Mouse (Mus musculus) MEL (cell line): ENCODE results near the gene Dpf3. TPM values are rescaled to one million over a fixed set of nuclear protein-coding genes. Genes with fewer than 3 reads are reported as not detected.

Experiments used
- DNase-seq: peaks from one replicate; pipeline ENCODE4 v3.0.0; 2011; ENCODE audit warnings: low read depth, low spot score
- H3K27ac ChIP-seq: 2 replicates; pipeline ENCODE4 v1.5.1; 2012; ENCODE audit warnings: low read depth, mild to moderate bottlenecking, control low read depth, low read length, moderate library complexity; ENCODE audit not compliant: control insufficient read depth
- H3K27me3 ChIP-seq, 2 experiments: fragments of 150-350 bp in 1 of 2; sonication (generic) in 1 of 2; 2 replicates each; pipeline ENCODE4 v1.6.1; 2012; ENCODE audit warnings: low read length in 2 of 2, mild to moderate bottlenecking in 2 of 2, improper control_type of control experiment in 1 of 2, moderate library complexity in 1 of 2; ENCODE audit not compliant: insufficient read depth in 2 of 2, control insufficient read depth in 1 of 2
- H3K36me3 ChIP-seq, 2 experiments: 2 replicates each; pipeline ENCODE4 v1.6.1; 2012 to 2014; ENCODE audit warnings: low read length in 2 of 2, improper control_type of control experiment in 1 of 2, inconsistent platforms in 1 of 2, mild to moderate bottlenecking in 1 of 2; ENCODE audit not compliant: insufficient read depth in 2 of 2, control insufficient read depth in 1 of 2
- H3K4me1 ChIP-seq, 2 experiments: fragments of 150-350 bp in 1 of 2; sonication (generic) in 1 of 2; 2 replicates each; pipeline ENCODE4 v1.6.1; 2012; ENCODE audit warnings: low read length in 2 of 2, improper control_type of control experiment in 1 of 2, mild to moderate bottlenecking in 1 of 2; ENCODE audit not compliant: insufficient read depth in 2 of 2, control insufficient read depth in 1 of 2
- H3K4me3 ChIP-seq, 2 experiments: fragments of 150-350 bp in 1 of 2; sonication (generic) in 1 of 2; 2 replicates each; pipeline ENCODE4 v1.5.1; 2012; ENCODE audit warnings: low read depth in 2 of 2, low read length in 2 of 2, mild to moderate bottlenecking in 2 of 2, moderate library complexity in 2 of 2, control low read depth in 1 of 2, improper control_type of control experiment in 1 of 2; ENCODE audit not compliant: control insufficient read depth in 1 of 2, insufficient read depth in 1 of 2
- H3K79me2 ChIP-seq: 2 replicates; pipeline ENCODE4 v1.6.1; 2012; ENCODE audit warnings: mild to moderate bottlenecking, low read length, moderate library complexity; ENCODE audit not compliant: control insufficient read depth, poor library complexity, insufficient read depth
- H3K9ac ChIP-seq: 2 replicates; pipeline ENCODE4 v1.6.1; 2012; ENCODE audit warnings: low read depth, mild to moderate bottlenecking, control low read depth, low read length, moderate library complexity; ENCODE audit not compliant: control insufficient read depth, poor library complexity, severe bottlenecking
- H3K9me3 ChIP-seq: fragments of 150-350 bp; sonication (generic); replicated peaks from 2 replicates; pipeline ENCODE4 v1.6.1; 2012; ENCODE audit warnings: mild to moderate bottlenecking, low read length, improper control_type of control experiment, moderate library complexity; ENCODE audit not compliant: insufficient read depth
- CHD2 ChIP-seq: IDR thresholded peaks from 2 replicates; pipeline ENCODE4 v1.6.1; 2011; ENCODE audit warnings: low read length, improper control_type of control experiment
- CTCF ChIP-seq, 3 experiments: IDR thresholded peaks in 2 of 3; conservative IDR thresholded peaks in 1 of 3; 2 replicates each; pipeline ENCODE4 v1.5.1; 2011 to 2012; ENCODE audit warnings: low read length in 3 of 3, low read depth in 2 of 3, mild to moderate bottlenecking in 2 of 3, improper control_type of control experiment in 1 of 3, inconsistent platforms in 1 of 3, mixed read lengths in 1 of 3, moderate library complexity in 1 of 3; ENCODE audit not compliant: control insufficient read depth in 1 of 3, insufficient read depth in 1 of 3, poor library complexity in 1 of 3, severe bottlenecking in 1 of 3
- E2F4 ChIP-seq: IDR thresholded peaks from 2 replicates; pipeline ENCODE4 v1.6.1; 2011; ENCODE audit warnings: low read depth, low read length, improper control_type of control experiment, borderline replicate concordance
- ELF1 ChIP-seq: IDR thresholded peaks from 2 replicates; pipeline ENCODE4 v1.6.1; 2014; ENCODE audit warnings: low read depth, mild to moderate bottlenecking, inconsistent platforms, low read length, improper control_type of control experiment, moderate library complexity
- GABPA ChIP-seq: IDR thresholded peaks from 2 replicates; pipeline ENCODE4 v1.6.1; 2012; ENCODE audit warnings: low read depth, mild to moderate bottlenecking, inconsistent platforms, low read length, improper control_type of control experiment, moderate library complexity
- KAT2A ChIP-seq: conservative IDR thresholded peaks from 2 replicates; pipeline ENCODE4 v1.6.1; 2012; ENCODE audit warnings: low read depth, low read length, improper control_type of control experiment, inconsistent platforms
- MEF2A ChIP-seq: IDR thresholded peaks from 2 replicates; pipeline ENCODE4 v1.6.1; 2014; ENCODE audit warnings: low read depth, mild to moderate bottlenecking, inconsistent platforms, low read length, improper control_type of control experiment; ENCODE audit not compliant: poor library complexity, insufficient replicate concordance, severe bottlenecking; ENCODE audit errors: extremely low read depth
- MYB ChIP-seq: IDR thresholded peaks from 2 replicates; pipeline ENCODE4 v1.6.1; 2011; ENCODE audit warnings: mild to moderate bottlenecking, low read depth, low read length, improper control_type of control experiment
- MYC ChIP-seq: IDR thresholded peaks from 2 replicates; pipeline ENCODE4 v1.6.1; 2011; ENCODE audit warnings: low read depth, mild to moderate bottlenecking, low read length, improper control_type of control experiment, moderate library complexity
- NELFE ChIP-seq: IDR thresholded peaks from 2 replicates; pipeline ENCODE4 v1.6.1; 2011; ENCODE audit warnings: low read depth, low read length, improper control_type of control experiment
- POLR2AphosphoS5 ChIP-seq: IDR thresholded peaks from 2 replicates; pipeline ENCODE4 v1.6.1; 2012; ENCODE audit warnings: low read depth, borderline replicate concordance, mild to moderate bottlenecking, inconsistent platforms, low read length, moderate library complexity, mixed read lengths
- SMC3 ChIP-seq: IDR thresholded peaks from 2 replicates; pipeline ENCODE4 v1.6.1; 2011; ENCODE audit warnings: low read depth, low read length, improper control_type of control experiment
- TAL1 ChIP-seq: IDR thresholded peaks from 2 replicates; pipeline ENCODE4 v1.6.1; 2012; ENCODE audit warnings: mild to moderate bottlenecking, inconsistent platforms, low read length, moderate library complexity, mixed read lengths
- TBP ChIP-seq: IDR thresholded peaks from 2 replicates; pipeline ENCODE4 v1.8.0; 2011; ENCODE audit warnings: low read depth, low read length, improper control_type of control experiment
- USF1 ChIP-seq: IDR thresholded peaks from 2 replicates; pipeline ENCODE4 v1.6.1; 2014; ENCODE audit warnings: low read depth, mild to moderate bottlenecking, inconsistent platforms, low read length, improper control_type of control experiment, moderate library complexity
- USF2 ChIP-seq, 2 experiments: IDR thresholded peaks; 2 replicates each; pipeline ENCODE4 v1.6.1; 2011 to 2012; ENCODE audit warnings: improper control_type of control experiment in 2 of 2, low read length in 2 of 2, borderline replicate concordance in 1 of 2, inconsistent platforms in 1 of 2, low read depth in 1 of 2, mild to moderate bottlenecking in 1 of 2; ENCODE audit not compliant: insufficient read depth in 1 of 2
- ZMIZ1 ChIP-seq: IDR thresholded peaks from 2 replicates; pipeline ENCODE4 v1.6.1; 2012; ENCODE audit warnings: low read depth, mild to moderate bottlenecking, inconsistent platforms, low read length, improper control_type of control experiment, moderate library complexity
- polyA plus RNA-seq, 2 experiments: library from polyadenylated mRNA; stranded (reverse) in 1 of 2; unstranded in 1 of 2; fragments of >175 nt in 1 of 2; fragments of >200 nt in 1 of 2; gene quantifications; 2 replicates each; pipeline versions ENCODE4 v1.2.1 to v1.2.4; 2012; ENCODE audit warnings: low replicate concordance in 2 of 2, low read depth in 1 of 2; ENCODE audit not compliant: insufficient read length in 2 of 2, insufficient read depth in 1 of 2, missing spikeins in 1 of 2
- total RNA-seq: library from RNA; depleted of rRNA; stranded (reverse); fragments of 300-350 nt; gene quantifications from 2 replicates; pipeline ENCODE4 v1.2.3, GENCODE M21; 2012

Gene Dpf3
- total and polyA plus RNA-seq, 3 experiments = 4.2 to 6.8 TPM; not detected in 1

GRCm38 (mm10) chr12:83450471-83450870 is 37.0 kb downstream of the Dpf3 start:
- Histone ChIP-seq H3K27me3 (no peaks in the 10 kb centered on the region), H3K27ac (no peak overlapping the region), H3K4me3 (no peak overlapping the region), H3K4me1 (no peaks in the 10 kb centered on the region), H3K79me2 (no peaks in the 10 kb centered on the region), H3K9me3 (no peaks in the 10 kb centered on the region), H3K9ac (no peak overlapping the region), H3K36me3 (no peaks in the 10 kb centered on the region)
- TF ChIP-seq CTCF (IDR thresholded peaks at IDR 0.05 in 2 of 3, conservative IDR thresholded peaks at IDR 0.05 in 1 of 3; ENCODE audit: control insufficient read depth in 1 of 3, insufficient read depth in 1 of 3, low read depth in 2 of 3, low read length in 3 of 3, poor library complexity in 1 of 3, severe bottlenecking in 1 of 3) (no peak), KAT2A (no peak), MEF2A (no peak), SMC3 (no peak), USF1 (no peak), ELF1 (no peak), MYB (no peak), ZMIZ1 (no peak), TBP (no peak), E2F4 (no peak), USF2 (IDR thresholded peaks at IDR 0.05; ENCODE audit: borderline replicate concordance in 1 of 2, insufficient read depth in 1 of 2, low read depth in 1 of 2, low read length in 2 of 2) (no peak)
- no peak for DNase-seq

- H3K9me3 ChIP-seq = no peaks in the 10 kb centered on the region
- H3K27ac ChIP-seq = no peak overlapping the region
- H3K79me2 ChIP-seq = no peaks in the 10 kb centered on the region
- H3K27me3 ChIP-seq = no peaks in the 10 kb centered on the region
- H3K9ac ChIP-seq = no peak overlapping the region
- no peaks in the 10 kb centered on the region for H3K36me3 ChIP-seq
- H3K4me1 ChIP-seq = no peaks in the 10 kb centered on the region
- no peak for DNase-seq
- no peak overlapping the region for H3K4me3 ChIP-seq
- TF ChIP-seq TAL1 = no peak
- TF ChIP-seq TBP = no peak
- TF ChIP-seq GABPA = no peak
- TF ChIP-seq MYC = no peak
- no peak for TF ChIP-seq NELFE
- TF ChIP-seq MEF2A = no peak
- TF ChIP-seq CHD2 = no peak
- TF ChIP-seq POLR2AphosphoS5 = no peak
Measured at GRCm38 (mm10) chr12:83449202-83449601, 38.3 kb downstream of the Dpf3 start.
